Mouse (Mus musculus): ENCODE results near the gene Acpp.

Acpp gene

DNA sequence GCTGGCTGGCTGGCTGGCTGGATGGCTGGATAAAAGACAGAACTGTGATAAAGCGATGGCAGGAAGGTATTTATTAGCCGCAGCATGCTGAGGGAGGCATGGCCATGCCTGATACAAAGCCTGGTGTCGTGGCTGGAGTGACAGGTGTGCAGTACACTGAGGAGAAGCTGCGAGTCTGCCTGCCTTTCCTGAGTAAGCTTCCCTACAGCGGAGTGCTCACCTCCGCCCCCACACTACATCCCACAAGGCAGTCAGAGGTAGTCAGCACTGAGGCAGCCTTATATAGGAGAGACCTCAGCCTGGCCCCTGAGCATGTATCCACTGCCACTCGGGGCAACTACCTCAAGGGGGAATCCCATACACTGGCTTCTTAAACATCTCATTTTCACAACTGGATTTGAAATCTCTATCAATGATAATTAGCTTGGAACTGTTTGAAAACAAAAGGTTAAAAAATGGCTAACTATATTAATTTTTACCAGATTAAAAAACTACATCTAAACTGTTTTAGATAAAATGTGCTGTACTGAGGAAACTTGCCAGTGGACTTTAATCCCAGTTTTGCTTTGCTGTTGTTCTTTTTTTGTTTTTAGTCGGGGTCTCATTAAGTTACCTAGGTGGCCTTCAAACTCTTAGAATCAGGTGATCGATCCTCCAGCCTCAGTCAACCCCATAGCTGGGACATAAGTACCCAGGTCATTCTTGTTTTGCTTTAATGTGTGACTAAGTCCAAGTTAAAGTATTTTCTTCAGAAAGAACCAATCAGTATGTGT is 83.0 kb downstream of the Acpp start:
- no peak for DNase-seq (ENCODE audit: low spot score in 2 of 2)

DNA sequence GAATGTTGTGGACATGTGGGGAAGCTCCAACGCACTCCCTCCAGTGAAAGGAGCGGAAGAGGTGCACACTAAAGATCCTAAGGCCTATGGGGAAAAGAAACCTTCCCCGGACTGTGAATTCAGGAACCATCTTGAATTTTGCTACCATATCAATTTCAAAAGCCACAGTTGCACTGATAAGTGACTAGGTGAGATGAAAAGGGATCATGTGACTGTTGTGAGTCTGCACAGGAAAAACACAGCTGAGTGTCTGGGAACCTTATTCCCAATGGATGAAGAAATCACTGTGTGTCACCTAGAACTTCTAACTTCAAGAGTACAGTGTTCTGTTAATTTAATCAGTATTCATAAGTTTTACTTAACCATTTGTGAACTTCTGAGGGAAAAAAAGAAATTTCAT is 84.9 kb downstream of the Acpp start:
- DNase-seq (ENCODE audit: low spot score in 2 of 2) = no peak

DNA sequence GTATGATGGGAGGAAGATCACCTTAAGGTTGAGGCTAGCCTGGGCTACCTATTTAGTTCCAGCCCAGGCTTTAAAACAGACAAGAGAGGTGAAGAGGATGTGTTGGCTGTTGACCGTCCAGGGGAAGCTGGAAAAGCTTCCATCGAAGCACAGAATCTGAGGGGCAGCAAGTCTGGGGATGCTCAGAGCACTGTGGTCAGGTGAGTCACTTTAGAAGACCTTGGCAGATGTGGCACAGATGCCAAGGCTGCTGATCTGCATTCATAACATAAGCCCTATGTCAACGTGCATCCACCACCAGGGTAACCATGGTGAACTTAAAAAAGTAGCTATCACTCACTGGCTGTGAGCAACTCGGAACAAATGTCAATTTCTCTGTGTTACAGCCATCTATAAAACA is 85.9 kb downstream of the Acpp start:
- DNase-seq (ENCODE audit: low spot score in 2 of 2) = no peak

DNA sequence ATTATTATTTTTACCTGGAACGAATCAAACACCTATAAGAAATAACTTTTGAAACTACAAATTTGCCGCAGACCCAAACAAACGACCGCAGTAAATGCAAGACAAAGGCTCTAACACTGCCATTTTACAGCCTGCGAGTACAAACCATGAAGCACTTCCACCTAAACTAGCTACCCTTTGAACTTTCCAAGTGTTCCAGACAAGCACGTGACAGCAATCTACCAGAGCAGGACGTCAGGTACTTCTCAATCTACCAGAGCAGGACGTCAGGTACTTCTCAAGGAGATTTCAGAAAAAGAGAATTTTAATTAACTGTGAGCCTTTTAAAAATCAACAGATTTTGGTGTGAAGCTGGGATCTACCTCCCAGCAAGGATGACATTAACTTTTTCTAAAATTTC is 86.4 kb downstream of the Acpp start:
- DNase-seq (ENCODE audit: low spot score in 2 of 2) = no peak

DNA sequence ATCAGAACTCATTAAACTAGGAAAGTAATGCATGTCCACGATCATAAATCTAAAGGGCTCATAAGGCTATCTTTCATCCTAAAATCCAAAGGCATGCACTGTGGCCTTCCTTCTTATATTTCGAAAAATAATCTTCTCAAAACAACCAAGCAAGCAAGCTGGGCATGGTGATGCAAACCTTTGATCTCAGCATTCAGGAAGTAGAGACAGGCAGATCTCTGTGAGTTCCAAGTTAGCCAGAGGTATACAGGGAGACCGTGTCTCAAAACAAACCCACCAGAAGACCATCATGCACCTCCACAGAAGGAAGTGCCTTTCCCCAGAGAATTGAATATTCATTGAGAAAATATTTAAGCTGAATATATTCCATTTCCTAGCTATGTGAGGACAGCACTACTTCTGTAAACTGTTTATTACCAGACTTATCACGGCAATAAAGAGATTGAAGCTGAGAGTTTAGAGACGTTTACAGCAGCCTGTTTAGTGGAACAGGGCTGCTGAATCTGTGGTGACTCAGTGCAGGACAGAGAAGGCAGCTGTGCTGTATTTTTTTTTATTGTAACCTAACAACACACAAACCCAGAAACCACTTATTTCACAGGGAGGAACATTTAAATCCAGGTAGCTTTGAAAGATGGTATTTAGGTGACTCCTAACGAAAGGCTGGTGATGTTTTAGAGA is 90.1 kb downstream of the Acpp start:
- no peak for DNase-seq (ENCODE audit: low spot score in 2 of 2)

DNA sequence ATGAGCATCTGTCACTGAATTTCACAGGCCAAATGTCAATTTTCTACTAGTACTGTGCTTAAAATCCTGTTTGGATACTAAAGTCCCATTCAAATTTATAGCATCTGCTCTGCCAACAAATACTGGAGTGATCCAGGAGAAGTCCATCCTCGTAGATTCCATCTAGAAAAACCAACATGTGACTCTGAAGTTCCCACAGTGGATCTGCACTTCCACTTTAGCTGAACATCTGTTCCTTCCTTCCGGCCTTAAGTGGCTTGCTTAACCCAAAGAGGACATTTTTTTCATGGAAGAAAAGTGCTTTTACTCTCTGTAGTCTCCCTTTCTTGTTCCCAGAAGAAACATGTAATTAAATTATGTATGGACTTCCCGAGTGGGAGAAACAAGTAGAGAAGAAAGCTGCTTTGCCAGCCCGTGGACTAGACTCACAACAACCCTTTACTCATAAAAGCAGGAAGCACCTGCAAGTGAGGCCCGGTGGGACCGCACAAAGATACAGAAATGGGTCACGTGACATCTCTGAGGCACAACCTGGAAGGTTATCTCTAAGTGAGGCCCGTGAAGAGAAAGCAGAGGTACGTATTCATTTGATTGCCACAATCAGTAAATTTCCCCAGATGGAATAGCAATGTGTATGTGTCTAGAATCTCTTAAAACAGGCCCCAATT is 93.6 kb downstream of the Acpp start:
- DNase-seq (ENCODE audit: low spot score in 2 of 2) = peak; percentile 46 to 47

DNA sequence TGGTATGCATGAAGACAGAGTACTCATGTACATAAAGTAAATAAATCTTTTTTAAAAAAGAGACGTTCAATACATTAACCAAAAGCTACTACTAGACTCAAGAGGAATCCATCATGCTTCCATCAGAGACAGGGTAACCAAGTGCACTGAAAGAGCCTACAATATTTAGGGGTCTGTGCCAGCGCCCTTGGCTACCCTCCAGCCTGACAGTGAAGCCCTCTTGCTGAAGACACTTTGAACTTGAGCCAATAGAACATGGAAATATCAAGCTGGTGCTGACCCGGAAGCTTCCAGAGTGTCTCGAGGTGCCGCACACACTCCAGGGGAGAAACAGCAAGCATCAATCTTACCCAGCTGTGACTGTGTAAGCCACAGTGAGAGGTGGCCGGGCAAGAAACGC is 97.4 kb downstream of the Acpp start:
- no peak for DNase-seq (ENCODE audit: low spot score in 2 of 2)

DNA sequence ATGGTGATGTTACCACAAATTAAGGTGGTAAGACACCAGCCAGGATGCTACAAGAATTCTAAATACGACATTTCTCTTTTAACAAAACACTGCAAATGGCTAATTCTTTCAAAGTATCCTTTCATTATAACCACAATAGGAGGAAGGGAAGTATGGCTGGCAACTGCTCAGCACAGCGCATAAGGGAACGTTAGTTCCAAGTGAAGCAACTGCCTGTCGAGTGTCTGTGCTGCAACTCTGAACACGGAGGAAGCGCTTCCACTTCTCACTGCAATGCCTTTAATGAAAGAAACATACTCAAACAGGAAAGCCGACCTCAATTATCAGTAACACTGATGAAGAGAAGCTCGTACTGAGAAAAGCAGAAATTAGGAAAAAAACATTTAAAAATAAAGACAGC is 98.5 kb downstream of the Acpp start:
- DNase-seq (ENCODE audit: low spot score in 2 of 2) = no peak

Data from spleen, postnatal 36 days (tissue).